Mouse (Mus musculus) ovary, postnatal 14 days (tissue): ENCODE results near the gene Efcab6.
A peak's percentile ranks its signal among the peaks of the same experiment; 100 is the strongest.

Experiments
- DNase-seq: peaks from one replicate; pipeline ENCODE4 v3.0.0; 2022; ENCODE audit warnings: low spot score

Efcab6 gene

GRCm38 (mm10) chr15:84058841-84059240 lies 6.3 kb downstream of the Efcab6 start:
- DNase-seq, result no peak

GRCm38 (mm10) chr15:84056083-84056482 lies 9.1 kb downstream of the Efcab6 start:
- no peak for DNase-seq

- DNase-seq, result peak; percentile 64
Observed at GRCm38 (mm10) chr15:84053859-84054258, 11.3 kb downstream of the Efcab6 start.

- DNase-seq, result no peak
Observed at GRCm38 (mm10) chr15:84053240-84053639, 11.9 kb downstream of the Efcab6 start.

GRCm38 (mm10) chr15:84052390-84052789 lies 12.8 kb downstream of the Efcab6 start:
- DNase-seq, result no peak

GRCm38 (mm10) chr15:84049570-84049969 lies 15.6 kb downstream of the Efcab6 start:
- no peak for DNase-seq

- no peak for DNase-seq
Observed at GRCm38 (mm10) chr15:84045562-84045961, 19.6 kb downstream of the Efcab6 start.

GRCm38 (mm10) chr15:84037067-84037466 lies 28.1 kb downstream of the Efcab6 start:
- DNase-seq, result no peak

- DNase-seq, result no peak
Observed at GRCm38 (mm10) chr15:84025651-84026050, 39.5 kb downstream of the Efcab6 start.

- no peak for DNase-seq
Observed at GRCm38 (mm10) chr15:84024851-84025250, 40.3 kb downstream of the Efcab6 start.

- no peak for DNase-seq
Observed at GRCm38 (mm10) chr15:84009366-84010083, 55.7 kb downstream of the Efcab6 start.

- DNase-seq, result no peak
Observed at GRCm38 (mm10) chr15:84004306-84004705, 60.9 kb downstream of the Efcab6 start.

GRCm38 (mm10) chr15:83999071-83999470 lies 66.1 kb downstream of the Efcab6 start:
- no peak for DNase-seq

GRCm38 (mm10) chr15:83998586-83998985 lies 66.6 kb downstream of the Efcab6 start:
- DNase-seq, result no peak

- no peak for DNase-seq
Observed at GRCm38 (mm10) chr15:83998115-83998514, 67.1 kb downstream of the Efcab6 start.

- no peak for DNase-seq
Observed at GRCm38 (mm10) chr15:83997550-83997949, 67.6 kb downstream of the Efcab6 start.

- DNase-seq, result no peak
Observed at GRCm38 (mm10) chr15:83996864-83997263, 68.3 kb downstream of the Efcab6 start.

GRCm38 (mm10) chr15:83992191-83992590 lies 73.0 kb downstream of the Efcab6 start:
- DNase-seq, result no peak

- no peak for DNase-seq
Observed at GRCm38 (mm10) chr15:83991461-83991860, 73.7 kb downstream of the Efcab6 start.

GRCm38 (mm10) chr15:83989241-83989640 lies 75.9 kb downstream of the Efcab6 start:
- no peak for DNase-seq

GRCm38 (mm10) chr15:83988087-83988486 lies 77.1 kb downstream of the Efcab6 start:
- DNase-seq, result no peak

- no peak for DNase-seq
Observed at GRCm38 (mm10) chr15:83982186-83982936, 82.8 kb downstream of the Efcab6 start.

GRCm38 (mm10) chr15:83978865-83979264 lies 86.3 kb downstream of the Efcab6 start:
- no peak for DNase-seq
